Mouse (Mus musculus) liver, embryonic 14 days (tissue): ENCODE data around the gene Mkln1. TPM values are rescaled to one million over a fixed set of nuclear protein-coding genes. Genes with fewer than 3 reads are reported as not detected.

Experiments used
- polyA plus RNA-seq: library from polyadenylated mRNA; depleted of rRNA; stranded (reverse); fragments of >200 nt; gene quantifications from 2 replicates; pipeline ENCODE4 v1.2.3, GENCODE M21; 2012; rRNA removed

Mkln1 gene
- 42.8 and 49.2 TPM in 2 replicates for polyA plus RNA-seq

GRCm38 (mm10) chr6:31398431-31399205 is at the start of gene Mkln1:
TSS of gene Mkln1 (plus strand) at chr6:31398735.

DNA sequence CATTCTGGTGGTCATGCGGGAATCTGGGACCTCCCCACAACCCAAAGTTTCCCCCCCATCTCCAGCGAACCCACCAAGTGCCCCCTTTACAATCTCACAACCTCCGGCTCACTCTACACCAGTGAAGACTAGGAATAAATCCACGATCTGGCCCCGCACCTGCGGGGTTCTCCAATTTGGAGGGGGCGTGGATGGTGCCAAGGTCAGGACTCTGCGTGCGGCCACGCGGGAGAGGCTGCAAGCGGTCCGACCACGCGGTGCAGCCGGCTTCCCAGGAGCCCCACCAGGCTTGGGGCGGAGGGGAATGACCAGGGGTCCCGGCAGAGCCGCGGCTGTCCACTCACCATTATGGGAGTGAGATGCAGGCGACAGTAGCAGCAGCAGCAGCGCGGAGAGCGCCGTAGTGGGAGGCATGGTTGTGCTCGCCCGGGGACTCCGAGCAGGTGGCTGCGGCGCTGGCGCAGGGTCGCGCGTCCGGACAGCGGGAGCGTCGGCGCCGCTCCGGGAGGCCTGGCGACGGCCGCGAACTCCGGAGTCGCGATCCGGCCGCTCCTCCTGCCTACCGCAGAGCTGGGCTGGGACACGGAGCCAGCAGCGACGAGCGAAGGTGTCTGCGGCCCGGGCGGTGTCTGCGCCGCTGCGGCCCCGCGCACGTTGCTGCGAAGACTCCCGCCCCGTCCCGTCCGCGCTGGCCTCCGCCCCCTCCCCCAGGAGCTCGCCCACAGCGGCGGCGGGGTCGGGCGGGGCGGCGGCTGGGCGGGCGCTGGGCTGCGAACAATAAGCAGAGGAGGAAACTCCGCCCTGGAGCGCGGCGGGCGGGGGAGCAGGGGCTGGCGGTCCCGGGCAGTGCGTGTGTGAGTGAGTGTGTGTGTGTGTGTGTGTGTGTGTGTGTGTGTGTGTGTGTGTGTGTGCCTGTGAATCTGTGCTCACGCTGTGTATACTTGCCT is 165.0 kb downstream of the Mkln1 start, which contains the start of gene Podxl:
Gene Podxl, minus strand, starts transcription at position 747 of the 947 bp plus-strand sequence.

Other genes with a start within 250 kb of the Mkln1 start
- gene Podxl, start 165.2 kb downstream of the Mkln1 start, polyA plus RNA-seq, result 7.8 and 8.7 TPM in 2 replicates